Mouse (Mus musculus): ENCODE measurements around the gene Zfp639.

DNA sequence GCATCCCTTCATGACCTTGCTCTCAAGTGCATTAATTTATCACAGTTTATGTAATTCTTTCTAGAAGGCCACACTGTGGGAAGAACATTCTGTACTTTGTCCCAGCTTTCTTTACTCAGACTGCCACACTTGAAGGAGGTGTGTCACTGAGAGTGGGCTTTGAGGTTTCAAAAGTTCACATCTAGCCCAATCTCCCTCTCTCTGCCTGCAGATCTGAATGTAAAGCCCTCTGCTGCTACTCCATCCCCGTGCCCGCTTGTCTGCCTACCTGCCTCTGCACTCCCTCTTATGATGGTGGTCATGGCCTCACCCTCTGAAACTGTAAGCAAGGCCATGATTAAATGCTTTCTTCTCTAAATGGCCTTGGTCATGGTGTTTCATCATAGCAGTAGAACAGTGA is 9.7 kb upstream of the Zfp639 start:
- no peak for TF ChIP-seq POLR2A (IDR thresholded peaks at IDR 0.05; ENCODE audit: borderline replicate concordance, insufficient read depth, low read length)
- no peak for TF ChIP-seq CTCF (IDR thresholded peaks at IDR 0.05; ENCODE audit: borderline replicate concordance, insufficient read depth, low read depth, low read length)

Data from cerebellum, adult 2 months (tissue).